Mouse (Mus musculus): ENCODE measurements around the gene Rplp0.
"Not testable (repeated sequence)": the region's sequence is repeated elsewhere in the genome, so short reads cannot be mapped to it uniquely, and the experiment has no call there.

Rplp0 gene

GRCm38 (mm10) chr5:115559237-115560101 is at the start of gene Rplp0:
Gene Rplp0, plus strand, starts transcription at chr5:115559467.
- peak; percentile 99 to 100 for DNase-seq (ENCODE audit: low spot score in 2 of 2)

- no peak for DNase-seq (ENCODE audit: low spot score in 2 of 2)
Observed at GRCm38 (mm10) chr5:115509790-115510689, 49.2 kb upstream of the Rplp0 start.

GRCm38 (mm10) chr5:115512375-115512774 is 46.9 kb upstream of the Rplp0 start:
- DNase-seq (ENCODE audit: low spot score in 2 of 2) = no peak

- DNase-seq (ENCODE audit: low spot score in 2 of 2) = no peak
Observed at GRCm38 (mm10) chr5:115513246-115513645, 46.0 kb upstream of the Rplp0 start.

- no peak for DNase-seq (ENCODE audit: low spot score in 2 of 2)
Observed at GRCm38 (mm10) chr5:115513721-115514120, 45.5 kb upstream of the Rplp0 start.

GRCm38 (mm10) chr5:115514346-115514745 is 44.9 kb upstream of the Rplp0 start:
- DNase-seq (ENCODE audit: low spot score in 2 of 2) = no peak

GRCm38 (mm10) chr5:115514896-115515587 is 44.2 kb upstream of the Rplp0 start:
- DNase-seq (ENCODE audit: low spot score in 2 of 2) = no peak

- no peak for DNase-seq (ENCODE audit: low spot score in 2 of 2)
Observed at GRCm38 (mm10) chr5:115516081-115516907, 43.0 kb upstream of the Rplp0 start.

- no peak for DNase-seq (ENCODE audit: low spot score in 2 of 2)
Observed at GRCm38 (mm10) chr5:115516908-115517307, 42.4 kb upstream of the Rplp0 start.

GRCm38 (mm10) chr5:115517501-115517900 is 41.8 kb upstream of the Rplp0 start:
- no peak for DNase-seq (ENCODE audit: low spot score in 2 of 2)

- not testable (repeated sequence) for DNase-seq (ENCODE audit: low spot score in 2 of 2)
Observed at GRCm38 (mm10) chr5:115518214-115518613, 41.1 kb upstream of the Rplp0 start.

- DNase-seq (ENCODE audit: low spot score in 2 of 2) = no peak
Observed at GRCm38 (mm10) chr5:115520325-115520869, 38.9 kb upstream of the Rplp0 start.

GRCm38 (mm10) chr5:115521553-115522461 is 37.5 kb upstream of the Rplp0 start:
- DNase-seq (ENCODE audit: low spot score in 2 of 2) = no peak

- DNase-seq (ENCODE audit: low spot score in 2 of 2) = no peak
Observed at GRCm38 (mm10) chr5:115522531-115522930, 36.7 kb upstream of the Rplp0 start.

GRCm38 (mm10) chr5:115522981-115523499 is 36.2 kb upstream of the Rplp0 start:
- no peak for DNase-seq (ENCODE audit: low spot score in 2 of 2)

GRCm38 (mm10) chr5:115523971-115524370 is 35.3 kb upstream of the Rplp0 start:
- DNase-seq (ENCODE audit: low spot score in 2 of 2) = no peak

- DNase-seq (ENCODE audit: low spot score in 2 of 2) = no peak
Observed at GRCm38 (mm10) chr5:115524471-115524870, 34.8 kb upstream of the Rplp0 start.

- no peak for DNase-seq (ENCODE audit: low spot score in 2 of 2)
Observed at GRCm38 (mm10) chr5:115525416-115525815, 33.9 kb upstream of the Rplp0 start.

- DNase-seq (ENCODE audit: low spot score in 2 of 2) = no peak
Observed at GRCm38 (mm10) chr5:115525943-115526342, 33.3 kb upstream of the Rplp0 start.
